In the genomic region with DNA sequence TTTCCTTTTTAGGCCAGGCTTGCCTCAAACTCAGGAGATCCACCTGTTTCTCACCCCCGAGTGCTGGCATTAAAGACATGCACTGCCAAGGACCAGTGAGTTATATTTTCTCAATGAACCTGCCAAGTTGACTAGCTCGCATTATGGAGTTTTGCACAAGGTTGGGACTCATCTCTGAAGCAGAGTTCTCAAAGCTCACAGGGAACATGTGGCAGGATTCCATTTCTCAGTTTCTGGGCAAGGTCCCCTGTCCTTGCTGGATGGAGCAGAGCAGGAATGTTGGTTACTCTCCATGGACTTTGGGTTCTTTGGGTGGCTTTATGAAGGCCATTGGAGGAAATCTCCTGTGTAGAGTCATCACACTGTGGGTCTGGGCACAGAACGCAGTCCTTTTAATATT, we compare ENCODE assay signal across 9 mouse cellular contexts. TPM values are rescaled to one million over a fixed set of nuclear protein-coding genes. Genes with fewer than 3 reads are reported as not detected.
A peak's percentile ranks its signal among the peaks of the same experiment; 100 is the strongest.
DNase-seq lines count a peak whose midpoint lies in the region; ATAC-seq and TF ChIP-seq lines count a peak whose summit lies in the region.
"Had no signal": no experiment of that assay in that cellular context is flagged by ENCODE, and none has a peak within 500 bp of the region (broad histone marks: within the 10 kb centered on the region; RNA-seq: fewer than 3 reads in every experiment).

No protein-coding gene starts in this region.

- H3K4me1 ChIP-seq in embryonic facial prominence, embryonic 15.5 days = peaks cover 4% of the 10 kb centered on the region; the same call in 1 of the 2 replicates
- H3K4me1 ChIP-seq in kidney, postnatal 0 days (replicated peaks; ENCODE audit: insufficient read depth, low read length) = 0 out of 2 replicates have a peak, but pooled peaks cover 4% of the 10 kb centered on the region
- peaks cover 5% of the 10 kb centered on the region for H3K4me1 ChIP-seq in neural tube, embryonic 13.5 days (replicated peaks)

- no peaks in the 10 kb centered on the region for H3K9me3 ChIP-seq in embryonic facial prominence, embryonic 15.5 days (replicated peaks)
- H3K9me3 ChIP-seq in kidney, postnatal 0 days (replicated peaks; ENCODE audit: low read length) = no peaks in the 10 kb centered on the region
- no peaks in the 10 kb centered on the region for H3K9me3 ChIP-seq in neural tube, embryonic 13.5 days

- peak overlapping the region; percentile 65; the same call in 1 of the 2 replicates for H3K4me3 ChIP-seq in layer of hippocampus, adult 2 months
- H3K4me3 ChIP-seq in embryonic facial prominence, embryonic 15.5 days (replicated peaks) = peak overlapping the region; percentile 44
- peak overlapping the region; percentile 39 for H3K4me3 ChIP-seq in kidney, postnatal 0 days (replicated peaks; ENCODE audit: low read depth, low read length)
- peak overlapping the region; percentile 40; the same call in 1 of the 2 replicates for H3K4me3 ChIP-seq in neural tube, embryonic 13.5 days

- H3K36me3 ChIP-seq in embryonic facial prominence, embryonic 15.5 days = no peaks in the 10 kb centered on the region
- H3K36me3 ChIP-seq in kidney, postnatal 0 days (ENCODE audit: insufficient read depth, low read length) = no peaks in the 10 kb centered on the region
- H3K36me3 ChIP-seq in neural tube, embryonic 13.5 days = no peaks in the 10 kb centered on the region

- H3K4me2 ChIP-seq in embryonic facial prominence, embryonic 15.5 days (replicated peaks) = peak overlapping the region; percentile 76
- peak overlapping the region; percentile 65 for H3K4me2 ChIP-seq in kidney, postnatal 0 days (ENCODE audit: low read length)
- H3K4me2 ChIP-seq in neural tube, embryonic 13.5 days = peak overlapping the region; percentile 72

- ATAC-seq in embryonic facial prominence, embryonic 15.5 days (ENCODE audit: insufficient number of reproducible peaks, low FRiP score, low TSS enrichment, low read depth) = no peak
- ATAC-seq in kidney, postnatal 0 days (replicated peaks; ENCODE audit: low FRiP score, low read depth) = no peak
- ATAC-seq in neural tube, embryonic 13.5 days (ENCODE audit: low read depth) = no peak

- H3K9ac ChIP-seq in embryonic facial prominence, embryonic 15.5 days = no peak overlapping the region
- H3K9ac ChIP-seq in kidney, postnatal 0 days (ENCODE audit: low read depth, low read length) = no peak overlapping the region
- H3K9ac ChIP-seq in neural tube, embryonic 13.5 days = 0 out of 2 replicates have a peak overlapping the region, but pooled peaks have one; percentile 45

- no peak for TF ChIP-seq CTCF in layer of hippocampus, adult 2 months (conservative IDR thresholded peaks at IDR 0.05)
- no peak for TF ChIP-seq CTCF in kidney, postnatal 0 days (IDR thresholded peaks at IDR 0.05; ENCODE audit: low read depth)

- DNase-seq in layer of hippocampus, adult 2 months (ENCODE audit: low spot score in 2 of 2) = no peak
- DNase-seq in layer of hippocampus, adult 9-10 months (ENCODE audit: low spot score) = no peak
- no peak for DNase-seq in kidney, postnatal 0 days (ENCODE audit: low spot score)
- DNase-seq in embryo, embryonic 10.5 days (ENCODE audit: low spot score) = no peak
- DNase-seq in B cell, adult 2 months = no peak
- DNase-seq: right cerebral cortex, postnatal 4 days had no signal

- 78% methylated on average over 3 of the region's 3 CpGs for WGBS in embryonic facial prominence, embryonic 15.5 days
- 78% methylated on average over 3 of the region's 3 CpGs for WGBS in kidney, postnatal 0 days
- WGBS in neural tube, embryonic 13.5 days = 89% methylated on average over 3 of the region's 3 CpGs

- H3K27ac ChIP-seq in layer of hippocampus, adult 2 months = peak overlapping the region; percentile 37
- H3K27ac ChIP-seq in embryonic facial prominence, embryonic 15.5 days (replicated peaks) = no peak overlapping the region
- H3K27ac ChIP-seq in kidney, postnatal 0 days = no peak overlapping the region
- H3K27ac ChIP-seq in neural tube, embryonic 13.5 days (replicated peaks) = no peak overlapping the region

- H3K27me3 ChIP-seq in embryonic facial prominence, embryonic 15.5 days = no peaks in the 10 kb centered on the region
- no peaks in the 10 kb centered on the region for H3K27me3 ChIP-seq in kidney, postnatal 0 days (ENCODE audit: insufficient read depth, low read length)
- H3K27me3 ChIP-seq in neural tube, embryonic 13.5 days = 0 out of 2 replicates have a peak, but pooled peaks cover 3% of the 10 kb centered on the region

RNA-seq across cellular contexts. Expression of a gene that starts 0.5 kb away (rescaled TPM):
- not detected for total RNA-seq in layer of hippocampus, adult 2 months (2021)
- 0.11 TPM in 1 of 2 replicates, not detected in the other for polyA plus RNA-seq in embryonic facial prominence, embryonic 15.5 days (2015; fragmentation: Nextera tagmentation; extraction: Ambion mirVana)
- not detected in 2 replicates for polyA plus RNA-seq in kidney, postnatal 0 days (2015; fragmentation: Nextera tagmentation; extraction: Ambion mirVana)
- not detected in 2 replicates for polyA plus RNA-seq in neural tube, embryonic 13.5 days (2015; fragmentation: Nextera tagmentation; extraction: Ambion mirVana)
- total RNA-seq: adrenal gland, postnatal 36 days had no signal

RNA-seq across cellular contexts. Expression of a gene that starts 0.7 kb away (rescaled TPM):
- 10 to 100 TPM in 1 of 2 experiments, 1 to 10 TPM in 1; 9.1 to 10.3 TPM for total RNA-seq in layer of hippocampus, adult 2 months (2021)
- 26.8 and 27.2 TPM in 2 replicates for polyA plus RNA-seq in embryonic facial prominence, embryonic 15.5 days (2015; fragmentation: Nextera tagmentation; extraction: Ambion mirVana)
- 16.4 and 18.6 TPM in 2 replicates for polyA plus RNA-seq in kidney, postnatal 0 days (2015; fragmentation: Nextera tagmentation; extraction: Ambion mirVana)
- polyA plus RNA-seq in neural tube, embryonic 13.5 days (2015; fragmentation: Nextera tagmentation; extraction: Ambion mirVana) = 7.1 and 7.9 TPM in 2 replicates

RNA-seq across cellular contexts. Expression of a gene that starts 10.6 kb away (rescaled TPM):
- total RNA-seq in layer of hippocampus, adult 2 months (2021) = 1 to 10 TPM; 5.2 to 6.0 TPM
- 24.9 and 26.4 TPM in 2 replicates for polyA plus RNA-seq in embryonic facial prominence, embryonic 15.5 days (2015; fragmentation: Nextera tagmentation; extraction: Ambion mirVana)
- 14.2 and 16.1 TPM in 2 replicates for polyA plus RNA-seq in kidney, postnatal 0 days (2015; fragmentation: Nextera tagmentation; extraction: Ambion mirVana)
- polyA plus RNA-seq in neural tube, embryonic 13.5 days (2015; fragmentation: Nextera tagmentation; extraction: Ambion mirVana) = 2.3 and 3.3 TPM in 2 replicates

RNA-seq across cellular contexts. Expression of a gene that starts 14.9 kb away (rescaled TPM):
- 1 to 10 TPM; 1.6 to 1.7 TPM for total RNA-seq in layer of hippocampus, adult 2 months (2021)
- polyA plus RNA-seq in embryonic facial prominence, embryonic 15.5 days (2015; fragmentation: Nextera tagmentation; extraction: Ambion mirVana) = 0.12 TPM in 1 of 2 replicates, not detected in the other
- polyA plus RNA-seq in kidney, postnatal 0 days (2015; fragmentation: Nextera tagmentation; extraction: Ambion mirVana) = 0.13 and 0.22 TPM in 2 replicates
- not detected in 2 replicates for polyA plus RNA-seq in neural tube, embryonic 13.5 days (2015; fragmentation: Nextera tagmentation; extraction: Ambion mirVana)

RNA-seq across cellular contexts. Expression of a gene that starts 22.9 kb away (rescaled TPM):
- total RNA-seq in layer of hippocampus, adult 2 months (2021) = 1 to 10 TPM; 1.7 to 2.4 TPM
- polyA plus RNA-seq in embryonic facial prominence, embryonic 15.5 days (2015; fragmentation: Nextera tagmentation; extraction: Ambion mirVana) = 3.0 and 3.7 TPM in 2 replicates
- polyA plus RNA-seq in kidney, postnatal 0 days (2015; fragmentation: Nextera tagmentation; extraction: Ambion mirVana) = 1.3 and 1.7 TPM in 2 replicates
- 8.7 and 10.0 TPM in 2 replicates for polyA plus RNA-seq in neural tube, embryonic 13.5 days (2015; fragmentation: Nextera tagmentation; extraction: Ambion mirVana)
